Mouse (Mus musculus): ENCODE measurements around the gene Setd1a.

GRCm38 (mm10) chr7:127727898-127728297 is 48.6 kb upstream of the Setd1a start:
- TF ChIP-seq CTCF (IDR thresholded peaks at IDR 0.05 in 2 of 3, conservative IDR thresholded peaks at IDR 0.05 in 1 of 3; ENCODE audit: control insufficient read depth in 1 of 3, insufficient read depth in 1 of 3, low read depth in 2 of 3, low read length in 3 of 3, poor library complexity in 1 of 3, severe bottlenecking in 1 of 3) (peak; percentile 18 to 58 (median 37); a peak in 5 of 6 replicates), POLR2A (IDR thresholded peaks at IDR 0.05; ENCODE audit: control insufficient read depth in 1 of 2, insufficient read depth in 1 of 2, low read depth in 1 of 2, low read length in 2 of 2, poor library complexity in 1 of 2) (no peak), ZNF384 (IDR thresholded peaks at IDR 0.05; ENCODE audit: low read depth, low read length) (peak; percentile 54), TAL1 (IDR thresholded peaks at IDR 0.05; ENCODE audit: low read length) (no peak), GATA1 (IDR thresholded peaks at IDR 0.05; ENCODE audit: low read depth, low read length) (no peak), NRF1 (IDR thresholded peaks at IDR 0.05; ENCODE audit: insufficient read depth, low read depth, low read length, poor library complexity, severe bottlenecking) (no peak), MAX (IDR thresholded peaks at IDR 0.05; ENCODE audit: low read length) (no peak), RAD21 (IDR thresholded peaks at IDR 0.05; ENCODE audit: low read depth, low read length) (peak; percentile 56), UBTF (IDR thresholded peaks at IDR 0.05; ENCODE audit: borderline replicate concordance, insufficient read depth, low read depth, low read length) (no peak)
